Mouse (Mus musculus) stomach, postnatal 0 days (tissue): ENCODE data around the gene Plxnd1. TPM values are rescaled to one million over a fixed set of nuclear protein-coding genes. Genes with fewer than 3 reads are reported as not detected.

Experiments
- ATAC-seq: fragments of 200-750 bp; cut with Nextera tagmentation; 2 replicates; pipeline ENCODE4 v1.8.0; 2017; ENCODE audit not compliant: low FRiP score, low TSS enrichment
- DNase-seq: peaks from one replicate; pipeline ENCODE4 v3.0.0-alpha.2; 2016; ENCODE audit warnings: low spot score
- H3K27ac ChIP-seq: fragments of 300-500 bp; sonication (generic); replicated peaks from 2 replicates; pipeline ENCODE4 v1.5.1; 2014; ENCODE audit warnings: mild to moderate bottlenecking, control low read depth
- H3K27me3 ChIP-seq: fragments of 300-500 bp; sonication (generic); 2 replicates; pipeline ENCODE4 v1.6.1; 2014; ENCODE audit warnings: low read length; ENCODE audit not compliant: control insufficient read depth, insufficient read depth
- H3K36me3 ChIP-seq: fragments of 300-500 bp; sonication (generic); 2 replicates; pipeline ENCODE4 v1.6.1; 2014; ENCODE audit warnings: low read length, mixed read lengths; ENCODE audit not compliant: control insufficient read depth, insufficient read depth
- H3K4me1 ChIP-seq: fragments of 300-500 bp; sonication (generic); replicated peaks from 2 replicates; pipeline ENCODE4 v1.6.1; 2014; ENCODE audit warnings: antibody characterized with exemption; ENCODE audit not compliant: control insufficient read depth, insufficient read depth
- H3K4me2 ChIP-seq: fragments of 300-500 bp; sonication (generic); replicated peaks from 2 replicates; pipeline ENCODE4 v1.6.1; 2014; ENCODE audit warnings: low read depth, mild to moderate bottlenecking, control low read depth, moderate library complexity
- H3K4me3 ChIP-seq: fragments of 300-500 bp; sonication (generic); 2 replicates; pipeline ENCODE4 v1.5.1; 2014; ENCODE audit warnings: low read depth, low read length, control low read depth
- H3K9ac ChIP-seq: fragments of 300-500 bp; sonication (generic); 2 replicates; pipeline ENCODE4 v1.6.1; 2014; ENCODE audit warnings: mild to moderate bottlenecking, low read length, control low read depth, mixed read lengths
- H3K9me3 ChIP-seq: fragments of 300-500 bp; sonication (generic); 2 replicates; pipeline ENCODE4 v1.6.1; 2016; ENCODE audit warnings: low read length; ENCODE audit not compliant: control insufficient read depth
- CTCF ChIP-seq: IDR thresholded peaks from 2 replicates; pipeline ENCODE4 v1.5.1; 2016; ENCODE audit warnings: antibody characterized with exemption, low read depth, mild to moderate bottlenecking, moderate library complexity
- EP300 ChIP-seq: optimal IDR thresholded peaks from 2 replicates; pipeline ENCODE3; 2016; ENCODE audit warnings: antibody characterized with exemption
- WGBS: fragments of 180-500 bp; shearing (Covaris S2); extraction: QIAGEN DNeasy Blood & Tissue Kit; methylation state at CpG from one replicate; pipeline ENCODE4 v1.1.7; 2014; 5-methylcytosine and 5-hydroxymethylcytosine counted together
- polyA plus RNA-seq: library from polyadenylated mRNA; unstranded; fragments of >200 nt; fragmentation: Nextera tagmentation; extraction: Ambion mirVana; gene quantifications from 2 replicates; pipeline ENCODE4 v1.2.1, GENCODE M21; 2015

The Plxnd1 gene
- polyA plus RNA-seq, 1 experiment from 2014 or later: 10.4 TPM

GRCm38 (mm10) chr6:115906871-115907270 lies 87.9 kb downstream of the Plxnd1 start:
- H3K4me1 ChIP-seq: no peaks in the 10 kb centered on the region
- H3K9ac ChIP-seq: no peak overlapping the region
- no peak for TF ChIP-seq CTCF
- TF ChIP-seq EP300: no peak
- ATAC-seq: no peak
- WGBS: 57% methylated on average over 2 of the region's 2 CpGs
- H3K27me3 ChIP-seq: no peaks in the 10 kb centered on the region
- no peak overlapping the region for H3K27ac ChIP-seq
- no peak for DNase-seq
- H3K4me2 ChIP-seq: no peak overlapping the region
- H3K36me3 ChIP-seq: 0 out of 2 replicates have a peak, but pooled peaks cover 2% of the 10 kb centered on the region
- H3K4me3 ChIP-seq: no peak overlapping the region
- no peaks in the 10 kb centered on the region for H3K9me3 ChIP-seq

GRCm38 (mm10) chr6:115906455-115906854 lies 88.3 kb downstream of the Plxnd1 start:
- Histone ChIP-seq H3K4me3 (no peak overlapping the region), H3K36me3 (0 out of 2 replicates have a peak, but pooled peaks cover 2% of the 10 kb centered on the region), H3K4me1 (0 out of 2 replicates have a peak, but pooled peaks cover 2% of the 10 kb centered on the region), H3K9ac (no peak overlapping the region), H3K4me2 (no peak overlapping the region), H3K27ac (no peak overlapping the region), H3K27me3 (no peaks in the 10 kb centered on the region), H3K9me3 (no peaks in the 10 kb centered on the region)
- DNase-seq (no peak), ATAC-seq (peak; percentile 9; the same call in 1 of the 2 replicates)
- 89% methylated on average over 1 of the region's 1 CpGs for WGBS
- TF ChIP-seq CTCF: no peak
- no peak for TF ChIP-seq EP300

- H3K27ac ChIP-seq: no peak overlapping the region
- H3K9me3 ChIP-seq: no peaks in the 10 kb centered on the region
- no peak for TF ChIP-seq CTCF
- TF ChIP-seq EP300: no peak
- H3K9ac ChIP-seq: no peak overlapping the region
- WGBS: 82% methylated on average over 6 of the region's 6 CpGs
- no peak for ATAC-seq
- 0 out of 2 replicates have a peak, but pooled peaks cover 3% of the 10 kb centered on the region for H3K4me1 ChIP-seq
- no peak overlapping the region for H3K4me2 ChIP-seq
- H3K36me3 ChIP-seq: 0 out of 2 replicates have a peak, but pooled peaks cover 2% of the 10 kb centered on the region
- H3K4me3 ChIP-seq: no peak overlapping the region
- no peak for DNase-seq
- H3K27me3 ChIP-seq: no peaks in the 10 kb centered on the region
Observed at GRCm38 (mm10) chr6:115905568-115905967, 89.2 kb downstream of the Plxnd1 start.

Other genes starting within 250 kb of the Plxnd1 start
- gene Tmem40, start 232.6 kb downstream of the Plxnd1 start, polyA plus RNA-seq: 90.6 and 100.0 TPM in 2 replicates
- gene Cand2, start 220.5 kb downstream of the Plxnd1 start, polyA plus RNA-seq: 3.2 and 3.5 TPM in 2 replicates
- gene Rpl32, start 186.3 kb downstream of the Plxnd1 start, polyA plus RNA-seq: 2,380 and 2,431 TPM in 2 replicates
- gene Efcab12, start 156.6 kb downstream of the Plxnd1 start, polyA plus RNA-seq: 0.17 and 0.29 TPM in 2 replicates
- 4.1 and 4.8 TPM in 2 replicates for gene Mbd4, start 141.6 kb downstream of the Plxnd1 start, polyA plus RNA-seq
- 4.9 and 5.3 TPM in 2 replicates for gene Ift122, start 141.5 kb downstream of the Plxnd1 start, polyA plus RNA-seq
- gene Rho, start 63.3 kb downstream of the Plxnd1 start, polyA plus RNA-seq: 0.10 TPM in 2 replicates
- gene H1foo, start 50.1 kb downstream of the Plxnd1 start, polyA plus RNA-seq: not detected in 2 replicates
- 9.4 and 10.6 TPM in 2 replicates for gene Tmcc1, start 198.5 kb upstream of the Plxnd1 start, polyA plus RNA-seq
- gene Washc2, start 213.0 kb upstream of the Plxnd1 start, polyA plus RNA-seq: 17.0 and 17.1 TPM in 2 replicates